Mouse (Mus musculus) heart, adult 2 months (tissue): Measurements from ENCODE around the gene Ttc26. TPM values are rescaled to one million over a fixed set of nuclear protein-coding genes. Genes with fewer than 3 reads are reported as not detected.

Experiments
- DNase-seq, 2 experiments: peaks; one replicate each; pipeline ENCODE4 v3.0.0; 2021
- H3K27ac ChIP-seq: fragments of 200-600 bp; 2 replicates; pipeline ENCODE4 v1.8.1; 2022
- H3K27me3 ChIP-seq: fragments of 200-500 bp; 2 replicates; pipeline ENCODE4 v1.6.1; 2012; ENCODE audit warnings: mild to moderate bottlenecking, low read length, inconsistent platforms, mixed read lengths; ENCODE audit not compliant: control insufficient read depth, insufficient read depth
- H3K36me3 ChIP-seq: fragments of 200-500 bp; 2 replicates; pipeline ENCODE4 v1.6.1; 2012; ENCODE audit warnings: low read length, inconsistent platforms; ENCODE audit not compliant: control insufficient read depth, insufficient read depth
- H3K4me1 ChIP-seq: fragments of 200-500 bp; 2 replicates; pipeline ENCODE4 v1.6.1; 2011; ENCODE audit warnings: low read length; ENCODE audit not compliant: control insufficient read depth, insufficient read depth
- H3K4me3 ChIP-seq: fragments of 200-600 bp; 2 replicates; pipeline ENCODE4 v1.8.1; 2022
- H3K79me2 ChIP-seq: fragments of 200-500 bp; replicated peaks from 2 replicates; pipeline ENCODE4 v1.6.1; 2012; ENCODE audit warnings: mild to moderate bottlenecking, inconsistent platforms, low read length, moderate library complexity, mixed read lengths; ENCODE audit not compliant: control insufficient read depth, insufficient read depth
- H3K9ac ChIP-seq: fragments of 200-500 bp; 2 replicates; pipeline ENCODE4 v1.6.1; 2012; ENCODE audit warnings: low read depth, mild to moderate bottlenecking, control low read depth, inconsistent platforms, low read length, mixed read lengths
- CTCF ChIP-seq: fragments of 200-600 bp; IDR thresholded peaks from 2 replicates; pipeline ENCODE4 v1.8.1; 2022; ENCODE audit warnings: antibody characterized with exemption, mild to moderate bottlenecking, moderate library complexity
- EP300 ChIP-seq: fragments of 200-500 bp; IDR thresholded peaks from 2 replicates; pipeline ENCODE4 v1.6.1; 2011; ENCODE audit warnings: low read depth, low read length, control low read depth; ENCODE audit not compliant: insufficient read depth
- POLR2A ChIP-seq: fragments of 200-500 bp; IDR thresholded peaks from 2 replicates; pipeline ENCODE4 v1.6.1; 2011; ENCODE audit warnings: mild to moderate bottlenecking, low read depth, low read length, control low read depth; ENCODE audit not compliant: insufficient read depth
- WGBS: fragments of 180-500 bp; shearing (Covaris S2); methylation state at CpG from one replicate; pipeline ENCODE4 v1.1.7; 2018; 5-methylcytosine and 5-hydroxymethylcytosine counted together
- intact Hi-C: fragments of 180-260 bp; cut with DNase I; formaldehyde crosslinking; loops from one replicate; pipeline ENCODE4 v1.15.1; 2025
- polyA plus RNA-seq: library from polyadenylated mRNA; depleted of rRNA; stranded (reverse); fragments of >200 nt; gene quantifications from 2 replicates; pipeline ENCODE4 v1.2.3, GENCODE M21; 2012
- total RNA-seq, 2 experiments: library from RNA; stranded (reverse); gene quantifications; 2 replicates each; pipeline ENCODE4 v1.2.3; 2021

Ttc26 gene
- total and polyA plus RNA-seq, 3 experiments = 0.66 to 1.9 (median 1.7) TPM

GRCm38 (mm10) chr6:38341751-38342665 lies 39.3 kb upstream of the Ttc26 start:
- H3K79me2 ChIP-seq = no peaks in the 10 kb centered on the region
- no peak for DNase-seq
- H3K27me3 ChIP-seq = no peaks in the 10 kb centered on the region
- TF ChIP-seq CTCF (no peak), EP300 (no peak), POLR2A (no peak)
- WGBS = 17% methylated on average over 11 of the region's 11 CpGs
- H3K4me3 ChIP-seq = no peak overlapping the region
- H3K9ac ChIP-seq = no peak overlapping the region
- H3K36me3 ChIP-seq = peaks cover 8% of the 10 kb centered on the region
- H3K27ac ChIP-seq = no peak overlapping the region
- H3K4me1 ChIP-seq = peaks cover 22% of the 10 kb centered on the region
- intact Hi-C loops = no loop called here

GRCm38 (mm10) chr6:38342666-38342992 lies 38.6 kb upstream of the Ttc26 start:
- Histone ChIP-seq H3K4me3 (no peak overlapping the region), H3K79me2 (no peaks in the 10 kb centered on the region), H3K36me3 (peaks cover 8% of the 10 kb centered on the region), H3K27me3 (no peaks in the 10 kb centered on the region), H3K4me1 (peaks cover 22% of the 10 kb centered on the region), H3K9ac (no peak overlapping the region), H3K27ac (no peak overlapping the region)
- 45% methylated on average over 8 of the region's 8 CpGs for WGBS
- TF ChIP-seq CTCF (no peak), POLR2A (no peak), EP300 (no peak)
- intact Hi-C loops = no loop called here
- no peak for DNase-seq

GRCm38 (mm10) chr6:38343581-38343980 lies 37.7 kb upstream of the Ttc26 start:
- Histone ChIP-seq H3K9ac (no peak overlapping the region; the same call in 1 of the 2 replicates), H3K4me3 (no peak overlapping the region), H3K79me2 (no peaks in the 10 kb centered on the region), H3K36me3 (peaks cover 8% of the 10 kb centered on the region), H3K4me1 (peaks cover 22% of the 10 kb centered on the region), H3K27ac (no peak overlapping the region), H3K27me3 (no peaks in the 10 kb centered on the region)
- no peak for DNase-seq
- 46% methylated on average over 3 of the region's 3 CpGs for WGBS
- TF ChIP-seq CTCF (no peak), POLR2A (no peak), EP300 (no peak)
- intact Hi-C loops = no loop called here

- Histone ChIP-seq H3K4me1 (peaks cover 22% of the 10 kb centered on the region), H3K9ac (no peak overlapping the region), H3K27me3 (no peaks in the 10 kb centered on the region), H3K27ac (no peak overlapping the region), H3K4me3 (no peak overlapping the region), H3K36me3 (peaks cover 8% of the 10 kb centered on the region), H3K79me2 (no peaks in the 10 kb centered on the region)
- WGBS = 69% methylated on average over 7 of the region's 7 CpGs
- DNase-seq = no peak
- TF ChIP-seq EP300 (no peak), CTCF (no peak), POLR2A (no peak)
- intact Hi-C loops = no loop called here
Observed at GRCm38 (mm10) chr6:38344006-38344670, 37.1 kb upstream of the Ttc26 start.

GRCm38 (mm10) chr6:38345796-38346195 lies 35.5 kb upstream of the Ttc26 start:
- intact Hi-C loops = no loop called here

GRCm38 (mm10) chr6:38347875-38348274 lies 33.4 kb upstream of the Ttc26 start:
- Histone ChIP-seq H3K9ac (no peak overlapping the region), H3K4me3 (no peak overlapping the region), H3K27me3 (no peaks in the 10 kb centered on the region), H3K4me1 (peaks cover 18% of the 10 kb centered on the region), H3K36me3 (peaks cover 10% of the 10 kb centered on the region), H3K79me2 (0 out of 2 replicates have a peak, but pooled peaks cover 3% of the 10 kb centered on the region), H3K27ac (no peak overlapping the region)
- TF ChIP-seq CTCF (no peak), EP300 (no peak), POLR2A (no peak)
- WGBS = 79% methylated on average over 5 of the region's 5 CpGs
- intact Hi-C loops = no loop called here
- DNase-seq = no peak

More at GRCm38 (mm10) chr6:38345796-38346195, 35.5 kb upstream of the Ttc26 start:
- H3K27me3 ChIP-seq = no peaks in the 10 kb centered on the region
- peak; percentile 80 to 82 for DNase-seq
- 21% methylated on average over 7 of the region's 7 CpGs for WGBS
- H3K79me2 ChIP-seq = 0 out of 2 replicates have a peak, but pooled peaks cover 2% of the 10 kb centered on the region
- H3K9ac ChIP-seq = no peak overlapping the region
- 0 out of 2 replicates have a peak, but pooled peaks have one; percentile 3 for TF ChIP-seq CTCF
- no peak for TF ChIP-seq EP300
- no peak for TF ChIP-seq POLR2A
- peaks cover 25% of the 10 kb centered on the region for H3K4me1 ChIP-seq
- peak overlapping the region; percentile 49; the same call in 1 of the 2 replicates for H3K27ac ChIP-seq
- no peak overlapping the region for H3K4me3 ChIP-seq
- peaks cover 8% of the 10 kb centered on the region for H3K36me3 ChIP-seq
